Mouse (Mus musculus) intestine, postnatal 0 days (tissue): ENCODE results near the gene Mfn2. TPM values are rescaled to one million over a fixed set of nuclear protein-coding genes. Genes with fewer than 3 reads are reported as not detected.

Source experiments
- ATAC-seq: fragments of 200-750 bp; cut with Nextera tagmentation; 2 replicates; pipeline ENCODE4 v1.8.0; 2017; ENCODE audit warnings: mild to moderate bottlenecking, moderate TSS enrichment, moderate library complexity
- H3K27ac ChIP-seq: fragments of 300-500 bp; sonication (generic); 2 replicates; pipeline ENCODE4 v1.5.1; 2014; ENCODE audit warnings: mild to moderate bottlenecking, low read depth, low read length, moderate library complexity
- H3K27me3 ChIP-seq: fragments of 300-500 bp; sonication (generic); replicated peaks from 2 replicates; pipeline ENCODE4 v1.6.1; 2014; ENCODE audit warnings: low read length, mixed read lengths; ENCODE audit not compliant: control insufficient read depth, insufficient read depth
- H3K36me3 ChIP-seq: fragments of 300-500 bp; sonication (generic); 2 replicates; pipeline ENCODE4 v1.6.1; 2014; ENCODE audit warnings: mild to moderate bottlenecking, moderate library complexity; ENCODE audit not compliant: control insufficient read depth, insufficient read depth
- H3K4me1 ChIP-seq: fragments of 300-500 bp; sonication (generic); replicated peaks from 2 replicates; pipeline ENCODE4 v1.6.1; 2014; ENCODE audit warnings: antibody characterized with exemption, low read length, mixed read lengths; ENCODE audit not compliant: control insufficient read depth, insufficient read depth
- H3K4me2 ChIP-seq: fragments of 300-500 bp; sonication (generic); replicated peaks from 2 replicates; pipeline ENCODE4 v1.6.1; 2014; ENCODE audit warnings: low read depth, mild to moderate bottlenecking, moderate library complexity
- H3K4me3 ChIP-seq: fragments of 300-500 bp; sonication (generic); 2 replicates; pipeline ENCODE4 v1.5.1; 2014; ENCODE audit warnings: low read depth, low read length
- H3K9ac ChIP-seq: fragments of 300-500 bp; sonication (generic); 2 replicates; pipeline ENCODE4 v1.6.1; 2014; ENCODE audit warnings: mild to moderate bottlenecking, low read depth, low read length
- H3K9me3 ChIP-seq: fragments of 300-500 bp; sonication (generic); 2 replicates; pipeline ENCODE4 v1.6.1; 2016; ENCODE audit warnings: mixed run types; ENCODE audit not compliant: control insufficient read depth
- CTCF ChIP-seq: sonication (generic); IDR thresholded peaks from 2 replicates; pipeline ENCODE4 v1.5.1; 2016; ENCODE audit warnings: low read depth, mild to moderate bottlenecking, control low read depth, antibody characterized with exemption, moderate library complexity
- WGBS: fragments of 180-500 bp; shearing (Covaris S2); extraction: QIAGEN DNeasy Blood & Tissue Kit; methylation state at CpG from one replicate; pipeline ENCODE4 v1.1.7; 2014; 5-methylcytosine and 5-hydroxymethylcytosine counted together
- polyA plus RNA-seq: library from polyadenylated mRNA; unstranded; fragments of >200 nt; fragmentation: Nextera tagmentation; extraction: Ambion mirVana; gene quantifications from 2 replicates; pipeline ENCODE4 v1.2.1, GENCODE M21; 2015

The Mfn2 gene
- polyA plus RNA-seq, 1 experiment from 2014 or later, result 44.2 TPM

DNA sequence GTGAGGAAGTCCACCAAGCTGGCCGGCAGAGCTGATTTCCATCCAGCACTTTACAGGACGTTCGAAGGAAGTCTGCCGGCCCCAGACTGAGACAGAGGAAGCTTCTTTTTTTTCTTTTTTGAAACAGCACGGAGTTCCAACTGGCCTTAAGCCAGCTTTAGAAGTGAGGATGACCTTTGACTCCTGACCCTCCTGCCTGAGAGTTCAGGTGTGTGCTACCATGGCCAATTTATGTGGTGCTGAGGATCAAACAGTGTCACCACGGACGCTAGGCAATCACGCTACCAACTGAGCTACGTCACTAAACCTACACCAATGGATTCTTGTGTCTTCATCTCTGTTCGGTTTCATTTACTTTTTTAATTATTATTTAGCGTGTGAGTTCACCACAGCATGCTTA lies 17.8 kb upstream of the Mfn2 start:
- no peaks in the 10 kb centered on the region for H3K4me1 ChIP-seq
- no peak overlapping the region for H3K27ac ChIP-seq
- H3K4me2 ChIP-seq, result no peak overlapping the region
- H3K27me3 ChIP-seq, result no peaks in the 10 kb centered on the region
- ATAC-seq, result no peak
- no peak for TF ChIP-seq CTCF
- 75% methylated on average over 11 of the region's 11 CpGs for WGBS
- H3K36me3 ChIP-seq, result peaks cover 38% of the 10 kb centered on the region; the same call in 1 of the 2 replicates
- H3K4me3 ChIP-seq, result no peak overlapping the region
- H3K9me3 ChIP-seq, result no peaks in the 10 kb centered on the region
- no peak overlapping the region for H3K9ac ChIP-seq

DNA sequence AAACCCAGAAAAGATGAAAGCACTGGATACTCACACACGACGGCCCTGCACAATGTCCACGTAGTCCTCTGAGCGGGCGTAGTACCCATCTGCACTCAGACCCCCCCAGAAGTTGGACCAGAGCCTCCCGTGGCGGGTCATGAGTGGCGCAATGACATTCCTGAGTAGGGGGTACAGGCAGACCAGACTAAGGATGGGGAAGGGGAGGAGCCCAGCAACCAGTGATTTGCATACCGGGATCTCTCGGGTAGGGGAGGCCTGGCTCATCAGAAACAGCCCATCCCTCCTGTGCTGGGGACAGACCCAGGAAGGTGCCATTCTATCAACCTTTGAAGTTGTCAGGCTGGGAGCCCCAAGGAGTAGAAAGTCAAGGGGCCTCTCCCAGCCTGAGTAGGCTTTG lies 16.5 kb upstream of the Mfn2 start:
- H3K27me3 ChIP-seq, result no peaks in the 10 kb centered on the region
- no peak overlapping the region for H3K27ac ChIP-seq
- H3K36me3 ChIP-seq, result peaks cover 43% of the 10 kb centered on the region; the same call in 1 of the 2 replicates
- TF ChIP-seq CTCF, result no peak
- no peak overlapping the region for H3K4me2 ChIP-seq
- 48% methylated on average over 10 of the region's 10 CpGs for WGBS
- no peak overlapping the region for H3K9ac ChIP-seq
- H3K4me3 ChIP-seq, result no peak overlapping the region
- no peaks in the 10 kb centered on the region for H3K4me1 ChIP-seq
- no peak for ATAC-seq
- no peaks in the 10 kb centered on the region for H3K9me3 ChIP-seq

DNA sequence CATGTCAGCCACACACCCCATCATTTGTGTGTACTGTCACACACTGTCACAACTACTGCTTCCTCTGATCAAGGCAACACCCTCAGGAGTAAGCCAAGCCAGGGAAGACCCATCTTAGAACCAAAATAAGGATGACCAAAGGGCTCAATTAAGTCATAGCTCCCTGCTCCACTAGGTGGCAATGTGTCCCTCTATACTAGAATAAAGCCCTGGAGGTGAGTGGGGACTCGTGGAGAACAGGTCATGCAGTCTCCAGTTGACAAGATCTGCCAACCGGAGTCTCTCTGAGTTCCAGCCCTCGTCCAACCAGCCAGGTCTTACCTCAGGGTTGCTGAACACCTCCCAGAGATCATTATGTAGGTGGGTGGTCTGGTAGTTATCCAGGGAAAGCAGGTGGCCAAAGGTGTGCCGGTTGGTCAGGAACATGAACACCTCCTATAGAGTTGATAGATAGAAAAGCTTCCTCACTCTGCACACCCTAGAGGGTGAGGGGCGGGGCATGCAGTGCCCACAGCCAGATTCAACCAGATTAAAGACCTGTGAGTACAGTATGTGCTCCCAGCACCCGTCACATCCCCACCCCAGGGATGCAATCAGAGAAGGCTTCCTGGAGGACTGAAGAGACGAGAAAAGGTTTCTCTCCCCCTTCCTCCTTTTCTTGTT lies 14.1 kb upstream of the Mfn2 start:
- Histone ChIP-seq H3K4me2 (no peak overlapping the region), H3K27ac (no peak overlapping the region), H3K27me3 (no peaks in the 10 kb centered on the region), H3K9ac (no peak overlapping the region), H3K4me3 (no peak overlapping the region), H3K9me3 (no peaks in the 10 kb centered on the region), H3K36me3 (peaks cover 28% of the 10 kb centered on the region; the same call in 1 of the 2 replicates), H3K4me1 (no peaks in the 10 kb centered on the region)
- WGBS, result 58% methylated on average over 7 of the region's 7 CpGs
- ATAC-seq, result peak; percentile 58; the same call in 1 of the 2 replicates
- peak; percentile 82 for TF ChIP-seq CTCF

DNA sequence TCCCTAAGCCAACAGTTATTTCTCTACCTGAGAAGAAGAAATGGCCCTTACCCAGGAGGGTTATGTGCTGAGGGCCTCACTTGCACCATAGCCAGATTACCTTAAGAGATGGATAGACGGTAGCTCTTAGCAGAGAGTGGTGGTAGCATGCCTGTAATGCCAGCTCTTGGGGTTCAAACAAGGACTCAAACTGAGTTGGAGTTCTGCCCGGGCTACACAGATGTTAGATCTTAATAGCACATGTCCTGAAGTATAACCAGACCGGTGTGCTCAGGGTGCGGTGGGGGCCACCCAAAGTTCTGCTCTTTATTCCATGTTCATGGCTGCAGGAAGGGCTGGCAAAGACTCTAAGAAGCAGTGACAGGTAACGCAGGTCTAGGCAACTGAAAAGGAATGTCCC lies 5.0 kb upstream of the Mfn2 start:
- no peak for ATAC-seq
- peaks cover 18% of the 10 kb centered on the region; the same call in 1 of the 2 replicates for H3K36me3 ChIP-seq
- H3K27me3 ChIP-seq, result no peaks in the 10 kb centered on the region
- H3K27ac ChIP-seq, result no peak overlapping the region
- no peaks in the 10 kb centered on the region for H3K9me3 ChIP-seq
- H3K4me3 ChIP-seq, result no peak overlapping the region
- no peak overlapping the region for H3K9ac ChIP-seq
- no peak overlapping the region for H3K4me2 ChIP-seq
- no peak for TF ChIP-seq CTCF
- no peaks in the 10 kb centered on the region for H3K4me1 ChIP-seq
- WGBS, result 94% methylated on average over 5 of the region's 5 CpGs

DNA sequence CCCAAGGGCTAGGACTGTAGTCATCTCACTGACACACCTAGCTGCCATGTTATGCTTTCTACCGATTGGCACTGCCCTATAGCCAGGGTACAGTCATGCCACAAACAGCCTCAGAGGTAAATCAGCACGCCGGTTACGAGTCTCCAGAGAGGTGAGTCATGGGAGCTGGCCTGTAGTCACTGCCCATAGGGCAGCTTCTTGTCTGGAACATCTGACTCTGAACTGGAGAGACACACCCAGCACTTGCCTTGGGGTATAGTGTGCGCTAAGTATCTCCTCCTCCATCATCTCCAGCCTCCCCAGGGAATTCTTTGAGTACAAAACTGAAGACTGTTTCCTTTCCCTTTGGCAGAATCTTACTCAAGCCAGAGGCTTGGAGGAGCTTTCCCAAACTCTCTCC lies 1.7 kb upstream of the Mfn2 start:
- Histone ChIP-seq H3K27me3 (no peaks in the 10 kb centered on the region), H3K9ac (no peak overlapping the region), H3K9me3 (no peaks in the 10 kb centered on the region), H3K27ac (no peak overlapping the region; the same call in 1 of the 2 replicates), H3K4me3 (no peak overlapping the region), H3K4me2 (no peak overlapping the region), H3K4me1 (0 out of 2 replicates have a peak, but pooled peaks cover 4% of the 10 kb centered on the region), H3K36me3 (peaks cover 16% of the 10 kb centered on the region)
- peak; percentile 37 for ATAC-seq
- 61% methylated on average over 5 of the region's 5 CpGs for WGBS
- TF ChIP-seq CTCF, result no peak

DNA sequence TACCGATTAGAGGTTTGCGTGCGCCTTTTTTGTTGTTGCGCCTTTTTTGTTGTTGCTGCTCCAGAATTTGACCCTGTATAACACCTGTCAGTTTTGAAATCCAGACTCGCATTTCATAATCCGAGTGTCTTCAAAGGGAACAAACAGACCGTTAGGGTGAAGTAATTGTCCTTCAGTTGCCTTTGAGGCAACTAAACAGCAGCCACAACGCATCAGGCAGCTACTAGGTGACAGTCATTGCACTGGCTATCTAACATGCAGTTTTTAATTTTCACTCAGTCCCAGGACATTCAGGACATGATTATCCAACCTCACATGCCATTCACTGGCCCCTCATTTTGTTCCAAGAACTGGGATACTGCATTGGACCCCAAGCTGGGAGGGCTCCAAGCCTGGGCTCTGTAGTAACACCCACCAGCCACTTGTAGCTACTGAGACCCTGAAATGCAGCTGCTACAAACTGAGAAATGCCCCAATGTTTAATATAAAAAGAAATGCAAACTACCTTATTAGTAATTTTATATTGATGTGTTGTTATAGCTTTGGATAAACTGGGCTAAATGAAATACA lies 671 bp upstream of the Mfn2 start:
- Histone ChIP-seq H3K27me3 (no peaks in the 10 kb centered on the region), H3K9ac (peak overlapping the region; percentile 89), H3K4me2 (peak overlapping the region; percentile 76), H3K4me1 (0 out of 2 replicates have a peak, but pooled peaks cover 6% of the 10 kb centered on the region), H3K9me3 (no peaks in the 10 kb centered on the region), H3K27ac (peak overlapping the region; percentile 90; the same call in 1 of the 2 replicates), H3K36me3 (peaks cover 17% of the 10 kb centered on the region), H3K4me3 (peak overlapping the region; percentile 98)
- ATAC-seq, result no peak
- under 1% methylated on average over 8 of the region's 8 CpGs for WGBS
- no peak for TF ChIP-seq CTCF
